Mouse (Mus musculus) C2C12 (cell line): ENCODE data around the gene Gm5431.
"Not testable (repeated sequence)": the region's sequence is repeated elsewhere in the genome, so short reads cannot be mapped to it uniquely, and the experiment has no call there.

Experiments used
- CEBPB ChIP-seq: IDR thresholded peaks from one replicate; pipeline ENCODE4 v1.6.1; 2011; ENCODE audit warnings: low read depth, mild to moderate bottlenecking, control low read depth, moderate library complexity
- CTCF ChIP-seq: IDR thresholded peaks from one replicate; pipeline ENCODE4 v1.5.1; 2011; ENCODE audit not compliant: control insufficient read depth, insufficient read depth, insufficient read length
- MAX ChIP-seq: IDR thresholded peaks from one replicate; pipeline ENCODE4 v1.6.1; 2011; ENCODE audit warnings: mild to moderate bottlenecking, control low read depth
- MYOG ChIP-seq: IDR thresholded peaks from one replicate; pipeline ENCODE4 v1.6.1; 2011; ENCODE audit not compliant: control insufficient read depth, insufficient read length; ENCODE audit errors: extremely low read depth
- USF1 ChIP-seq: IDR thresholded peaks from one replicate; pipeline ENCODE4 v1.6.1; 2011; ENCODE audit warnings: low read depth, mild to moderate bottlenecking, control low read depth, moderate library complexity

GRCm38 (mm10) chr11:48928068-48928467, 26.1 kb upstream of the Gm5431 start:
- not testable (repeated sequence) for TF ChIP-seq USF1, CTCF, MYOG, CEBPB, MAX
